Mouse (Mus musculus) erythroblast, embryonic 14.5 days (primary cell): ENCODE measurements around the gene Rab6b.

Experiments
- GATA1 ChIP-seq: IDR thresholded peaks from 2 replicates; pipeline ENCODE4 v1.6.1; 2012; ENCODE audit warnings: low read length, inconsistent platforms, mixed read lengths
- TAL1 ChIP-seq: IDR thresholded peaks from 3 replicates; pipeline ENCODE4 v1.6.1; 2012; ENCODE audit warnings: low read length, inconsistent platforms, mixed read lengths

DNA sequence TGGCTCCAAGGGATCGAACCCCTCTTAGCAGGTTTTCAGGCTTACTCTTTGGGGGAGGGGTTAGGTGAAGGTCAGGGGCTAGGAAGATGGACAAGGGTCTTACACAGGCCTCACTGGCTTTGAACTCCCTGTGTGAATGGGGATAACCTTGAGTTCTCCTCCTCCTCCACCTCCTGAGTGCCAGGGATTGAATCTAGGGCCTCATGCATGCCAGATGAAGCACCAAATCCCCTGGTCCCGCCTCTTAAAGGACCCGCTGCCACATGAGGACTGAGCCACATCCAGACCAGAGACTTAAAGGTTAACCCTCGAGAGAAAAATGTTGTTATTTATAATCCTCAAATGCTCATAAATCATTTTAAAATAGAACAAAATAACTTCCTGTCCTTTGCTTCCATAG lies 5.4 kb downstream of the Rab6b start:
- TF ChIP-seq GATA1: no peak
- TF ChIP-seq TAL1: no peak
